Mouse (Mus musculus): ENCODE data around the gene AI182371.
A peak's percentile ranks its signal among the peaks of the same experiment; 100 is the strongest.

AI182371 gene

DNA sequence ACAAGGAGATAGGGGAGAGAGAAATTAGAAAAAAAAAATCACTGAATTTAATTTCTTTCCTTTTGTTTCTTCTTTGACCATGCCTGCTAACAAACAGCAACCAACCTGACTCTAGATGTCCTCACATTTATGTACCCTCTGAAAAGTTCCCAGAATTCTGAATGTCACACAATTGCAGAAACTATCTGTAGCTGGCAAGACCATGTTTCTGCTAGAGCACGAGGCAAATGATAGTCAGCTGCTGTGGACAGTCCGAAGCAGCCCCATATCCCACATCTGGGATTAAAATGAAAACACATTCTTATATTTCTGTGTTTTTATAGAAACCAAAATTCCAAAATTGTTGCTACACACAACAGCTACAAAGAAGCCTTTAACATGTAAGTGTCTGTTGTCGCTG, at the start of gene AI182371:
AI182371 (minus strand) TSS at position 101 of the 400 bp plus-strand sequence.
- no peak for DNase-seq (ENCODE audit: low spot score)

DNA sequence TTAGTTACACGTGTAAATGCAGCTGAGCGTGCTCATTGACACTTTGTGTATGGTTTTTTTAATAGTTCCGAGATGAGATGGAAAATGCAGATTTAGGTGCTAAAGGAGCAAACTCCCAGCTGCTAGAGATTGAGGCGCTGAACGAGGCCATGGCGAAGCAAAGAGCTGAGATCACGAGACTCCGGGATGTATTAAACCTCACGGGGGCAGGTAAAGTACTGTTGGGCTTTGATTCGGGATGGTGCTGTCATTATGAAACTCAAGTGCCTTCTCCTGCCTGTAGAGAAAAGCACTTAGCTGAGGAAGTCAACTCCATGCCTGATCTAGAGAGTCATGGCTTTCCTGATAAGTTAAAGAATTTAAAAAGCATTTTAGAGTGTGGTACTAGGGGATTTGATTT, 47.5 kb upstream of the AI182371 start:
- DNase-seq (ENCODE audit: low spot score), result no peak

DNA sequence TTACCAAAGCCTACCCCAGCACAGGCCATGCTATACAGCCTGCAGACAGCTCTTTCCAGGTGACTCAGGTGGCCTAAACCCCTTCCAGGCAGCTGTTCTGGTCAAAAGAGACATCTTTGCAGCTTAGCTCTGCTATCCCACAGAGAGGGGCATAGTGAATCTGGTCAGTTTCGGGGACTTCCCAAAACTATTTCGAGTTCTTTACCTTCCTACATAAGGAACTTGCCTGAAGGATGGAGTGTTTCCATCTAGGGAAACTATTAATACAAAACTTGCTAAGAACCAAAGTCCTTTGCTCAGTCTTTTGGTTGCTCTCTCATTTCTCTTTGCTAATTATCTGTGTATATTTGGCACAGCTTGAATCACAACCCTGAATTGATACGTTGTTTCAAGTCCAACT, 40.3 kb upstream of the AI182371 start:
- DNase-seq (ENCODE audit: low spot score), result no peak

DNA sequence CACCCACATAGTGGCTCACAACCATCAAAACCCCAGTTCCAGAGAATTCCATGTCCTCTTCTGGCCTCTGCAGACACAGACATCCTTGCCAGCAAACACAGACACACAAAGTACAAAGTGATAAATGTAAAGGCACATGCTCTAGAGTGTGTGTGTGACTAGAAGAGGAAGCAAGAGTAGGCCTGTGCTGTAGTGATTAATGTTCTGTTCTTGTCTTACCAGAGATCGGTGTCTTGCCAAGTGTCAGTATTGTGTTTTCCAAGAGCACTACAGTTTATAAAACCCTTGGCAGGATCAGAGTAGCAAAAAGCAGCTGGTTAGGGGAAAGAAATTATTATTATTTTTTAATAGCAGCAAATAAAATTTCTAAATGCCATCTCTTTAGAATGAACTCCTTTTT, 37.2 kb upstream of the AI182371 start:
- peak; percentile 65 for DNase-seq (ENCODE audit: low spot score)

DNA sequence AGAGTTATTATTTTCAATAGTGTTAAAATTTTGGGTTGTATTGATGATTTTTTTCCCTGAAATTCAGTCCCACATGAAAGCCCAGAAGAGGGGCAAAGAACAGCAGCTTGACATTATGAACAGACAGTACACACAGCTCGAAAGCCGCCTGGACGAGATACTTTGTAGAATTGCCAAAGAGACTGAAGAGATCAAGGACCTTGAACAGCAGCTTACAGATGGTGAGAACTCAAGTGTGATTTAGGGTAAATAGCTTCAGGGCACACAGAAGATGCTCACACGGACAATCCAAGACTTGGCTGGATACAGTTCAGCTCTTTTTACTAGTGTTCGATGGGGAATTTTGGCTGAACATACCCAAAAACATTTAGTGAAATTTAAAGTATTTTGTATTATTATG, 32.5 kb upstream of the AI182371 start:
- no peak for DNase-seq (ENCODE audit: low spot score)

DNA sequence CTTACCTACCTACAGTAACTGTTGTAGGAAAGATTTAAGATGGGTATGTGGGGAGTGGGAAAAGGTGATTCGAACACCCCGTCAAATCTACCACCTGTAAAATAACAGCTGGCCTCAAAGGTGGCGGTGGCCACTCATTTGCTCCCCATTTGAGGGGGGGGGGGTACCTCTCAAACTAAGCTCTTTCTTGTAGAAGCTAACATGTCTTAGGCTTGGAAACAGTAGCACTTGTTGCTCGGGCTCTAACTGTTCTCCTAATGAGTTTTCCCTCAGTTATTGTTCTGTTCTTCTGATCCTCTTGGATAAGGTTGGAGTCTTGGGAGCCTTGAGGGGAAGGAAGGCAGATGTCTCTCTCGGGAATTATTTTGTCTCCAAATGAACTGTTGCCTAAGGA, 31.3 kb upstream of the AI182371 start:
- peak; percentile 20 for DNase-seq (ENCODE audit: low spot score)

DNA sequence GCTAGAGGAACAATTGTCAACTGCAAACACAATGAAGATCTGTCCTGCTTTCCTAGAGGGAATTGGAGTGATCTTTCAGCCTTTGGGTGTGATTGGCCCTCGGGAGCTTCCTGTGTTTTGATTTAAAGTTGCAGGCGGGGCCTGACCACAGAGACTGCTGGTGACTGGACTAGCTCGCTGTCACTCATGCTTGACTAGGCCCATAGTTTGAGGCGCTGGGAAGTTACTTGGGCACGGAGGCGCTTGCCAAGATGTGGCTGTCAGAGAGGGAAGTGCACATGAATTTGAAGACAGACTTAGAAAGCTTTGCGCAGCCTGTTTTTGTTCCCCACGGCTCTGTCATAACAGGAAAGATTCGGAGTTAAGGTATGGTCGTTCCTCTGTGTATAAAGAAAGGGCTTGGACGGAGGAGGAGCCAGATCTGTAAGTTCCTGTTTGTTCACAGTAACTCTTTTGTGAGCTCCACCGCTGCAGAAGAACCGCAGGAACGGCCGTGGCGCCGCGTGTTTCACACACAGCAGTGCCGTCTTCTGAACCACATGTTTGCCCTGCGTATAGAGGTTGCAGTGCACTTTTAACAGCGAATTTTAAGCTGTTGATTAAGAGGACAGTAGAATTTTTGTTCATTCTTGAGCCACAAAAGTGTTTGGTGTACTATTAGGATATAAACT, 30.8 kb upstream of the AI182371 start:
- DNase-seq (ENCODE audit: low spot score), result peak; percentile 99

DNA sequence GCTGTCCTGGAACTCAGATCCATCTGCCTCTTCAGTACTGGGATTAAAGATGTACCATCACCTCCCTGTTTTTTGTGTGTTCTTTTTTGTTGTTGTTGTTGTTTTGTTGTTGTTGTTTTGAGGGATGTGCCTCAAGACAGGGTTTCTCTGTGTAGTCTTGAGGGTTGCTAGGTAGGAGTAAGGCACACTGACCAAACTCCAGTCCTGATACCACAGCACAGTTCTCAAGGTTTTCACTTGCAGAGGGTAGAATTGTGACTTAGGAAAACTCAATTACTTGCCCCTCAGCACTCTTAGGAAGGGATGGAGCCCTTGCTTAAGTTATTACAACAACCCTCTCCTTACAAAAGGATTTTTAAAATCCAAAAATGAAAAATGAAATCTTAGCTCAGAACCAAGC, 30.1 kb upstream of the AI182371 start:
- DNase-seq (ENCODE audit: low spot score), result no peak

DNA sequence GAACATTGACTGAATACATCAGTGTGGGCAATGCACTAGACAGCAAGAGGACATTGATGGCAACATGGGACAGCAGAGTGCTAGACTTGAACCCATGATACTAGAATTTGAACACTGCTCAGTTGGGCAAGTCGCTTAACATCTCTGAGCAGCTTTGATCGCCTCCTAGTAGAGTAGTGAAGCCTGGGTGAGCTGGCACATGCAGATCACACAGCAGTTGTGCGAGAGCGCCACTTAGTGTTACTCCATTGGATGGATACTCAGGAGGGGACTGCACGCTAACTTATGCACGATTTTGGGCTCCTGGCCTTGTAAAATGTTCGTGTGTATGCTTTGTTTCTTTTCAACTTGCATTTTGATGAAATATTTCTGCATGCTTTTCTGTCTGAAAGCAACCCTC, 23.4 kb upstream of the AI182371 start:
- no peak for DNase-seq (ENCODE audit: low spot score)

DNA sequence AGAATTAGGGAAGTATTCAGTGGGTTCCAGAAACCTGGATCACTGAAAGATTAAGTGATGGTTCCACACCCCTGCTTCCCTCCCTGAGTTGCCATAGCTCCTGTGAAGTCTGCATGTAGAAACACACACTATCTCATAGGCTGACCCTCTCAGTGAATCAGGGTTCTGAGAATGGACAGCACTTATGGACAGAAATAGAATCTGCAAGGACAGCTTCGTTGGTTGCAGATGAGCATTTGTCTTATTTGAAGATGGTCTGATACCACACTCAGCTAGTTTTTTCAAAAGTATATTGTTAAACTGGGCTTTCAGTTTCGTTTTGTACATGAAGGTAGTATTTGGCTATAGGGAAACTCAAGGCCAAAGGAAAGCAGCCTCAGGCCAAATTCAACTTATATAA, 9.2 kb upstream of the AI182371 start:
- no peak for DNase-seq (ENCODE audit: low spot score)

DNA sequence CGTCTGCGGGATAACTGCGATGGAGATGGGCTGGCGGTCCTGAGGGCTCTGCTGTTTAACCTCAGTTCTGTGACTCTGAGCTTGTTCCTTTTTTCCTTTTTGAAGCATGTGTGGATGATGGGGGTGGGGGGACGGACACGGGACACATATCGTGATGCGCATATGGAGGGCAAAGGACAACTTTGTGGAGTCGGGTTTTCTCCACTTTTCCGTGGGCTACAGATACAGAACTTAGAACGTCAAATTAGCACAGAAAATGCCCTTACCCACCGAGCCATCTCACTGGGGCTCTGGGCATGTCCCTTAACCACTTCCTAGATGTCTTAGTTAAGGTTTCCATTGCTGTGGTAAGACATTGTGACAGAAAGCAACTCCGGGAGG, 8.6 kb upstream of the AI182371 start:
- no peak for DNase-seq (ENCODE audit: low spot score)

DNA sequence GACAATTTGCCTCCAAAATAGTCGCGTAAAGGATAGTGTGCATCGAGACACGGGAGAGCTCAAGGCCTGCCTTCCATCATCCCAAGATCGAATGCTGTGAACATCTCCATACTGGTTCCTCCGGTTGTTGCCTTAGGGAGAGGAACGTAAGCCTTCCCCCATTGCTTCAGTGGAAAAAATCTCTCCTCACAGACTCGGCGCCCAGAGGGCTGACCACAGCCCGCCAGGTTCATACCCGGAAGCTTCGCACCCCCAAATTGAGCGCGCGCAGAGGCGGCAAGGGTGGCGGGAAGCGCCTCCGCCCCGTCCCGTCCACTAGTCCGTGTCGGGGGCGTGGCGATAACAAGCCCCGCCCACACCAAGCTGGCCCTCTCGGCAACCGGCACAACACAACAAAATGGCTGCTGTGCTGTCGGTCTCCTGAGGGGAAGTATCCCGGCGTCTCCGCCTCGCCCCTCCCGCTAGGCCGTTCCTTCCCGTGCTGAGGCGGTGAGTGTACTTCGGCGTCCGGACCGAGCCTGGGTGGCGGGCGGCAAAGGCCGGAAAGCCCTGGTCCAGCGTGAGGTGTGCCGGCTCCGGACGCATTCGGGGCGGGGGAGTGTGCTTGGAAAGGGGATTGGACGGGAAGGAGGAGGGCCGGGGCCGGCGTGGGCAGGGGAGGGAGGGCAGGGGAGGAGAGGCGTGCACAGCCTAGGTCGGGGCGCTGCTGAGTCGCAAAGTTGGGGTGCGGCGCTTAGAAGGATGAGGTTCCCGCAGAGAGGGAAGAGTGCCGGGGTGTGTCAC, 8.0 kb upstream of the AI182371 start, which contains the start of gene Cntrl:
Cntrl (plus strand) TSS at position 352 of the 783 bp plus-strand sequence.
- DNase-seq (ENCODE audit: low spot score), result peak; percentile 89

DNA sequence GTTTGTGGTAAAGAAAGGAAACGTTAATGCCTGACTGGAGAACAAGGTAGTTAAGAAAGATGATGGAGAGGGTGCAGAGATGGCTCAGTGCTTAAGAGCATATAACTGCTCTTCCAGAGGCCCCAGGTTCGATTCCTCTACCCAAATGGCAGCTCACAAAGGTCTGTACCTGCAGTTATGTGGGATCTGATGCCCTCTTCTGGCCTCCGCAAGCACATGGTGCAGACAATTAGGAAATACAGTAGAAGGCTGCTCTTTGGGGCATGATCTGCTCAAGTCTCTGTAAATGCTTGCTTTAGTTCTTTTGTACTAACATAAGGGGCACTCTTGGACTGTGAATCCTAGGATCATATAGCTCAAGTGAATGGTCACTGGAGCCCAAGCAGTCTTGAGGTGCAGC, 7.4 kb upstream of the AI182371 start:
- peak; percentile 78 for DNase-seq (ENCODE audit: low spot score)

DNA sequence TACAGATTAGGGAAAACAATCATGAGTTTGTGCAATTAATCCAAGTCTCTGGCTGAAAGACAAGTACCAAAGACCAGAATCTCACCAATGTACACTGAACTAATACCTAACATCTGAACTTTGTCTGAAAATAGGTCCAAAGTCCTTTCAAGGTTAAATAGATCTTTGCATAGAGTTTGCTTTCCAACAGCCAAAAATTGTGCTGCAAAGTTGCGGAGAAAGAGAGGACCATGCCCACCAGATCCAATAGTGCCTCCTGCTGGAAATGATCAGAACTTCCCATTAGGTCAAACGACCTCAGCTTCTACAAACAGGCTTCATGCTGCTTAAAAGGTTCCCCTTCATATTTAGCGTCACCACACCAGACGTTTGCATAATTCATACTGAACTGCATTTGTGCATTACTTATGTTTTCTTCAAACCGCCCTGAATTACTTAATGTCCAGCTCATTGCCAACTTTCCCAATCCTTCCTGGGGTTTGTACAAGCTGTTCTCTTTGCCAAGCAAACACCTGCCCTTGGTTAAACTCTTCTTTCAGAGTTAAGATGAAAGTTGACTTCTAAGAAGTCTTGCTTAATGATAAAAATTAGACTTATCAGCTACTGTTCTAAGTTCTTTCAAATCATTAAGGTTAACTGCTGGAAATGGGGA, 6.8 kb upstream of the AI182371 start:
- peak; percentile 60 for DNase-seq (ENCODE audit: low spot score)

DNA sequence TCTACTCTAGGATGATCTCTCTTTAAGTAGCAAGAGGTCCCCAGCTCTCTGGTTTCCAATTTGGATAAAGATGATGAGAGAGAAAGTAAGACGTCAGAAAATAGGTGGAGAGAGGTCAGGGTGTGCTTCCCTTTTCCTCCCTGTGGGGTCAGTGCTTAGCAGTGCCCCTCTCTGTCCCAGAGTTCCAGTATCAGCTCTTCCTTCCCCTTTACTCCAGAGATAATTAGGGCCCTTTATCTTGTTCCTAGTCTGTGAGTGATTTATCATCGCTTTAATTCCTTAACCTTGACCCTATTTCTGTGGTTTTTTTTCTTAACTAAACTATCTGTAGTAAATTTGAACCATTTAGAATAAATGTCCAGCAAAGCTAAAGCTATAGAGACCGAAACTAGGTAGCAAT, 3.5 kb upstream of the AI182371 start:
- no peak for DNase-seq (ENCODE audit: low spot score)

DNA sequence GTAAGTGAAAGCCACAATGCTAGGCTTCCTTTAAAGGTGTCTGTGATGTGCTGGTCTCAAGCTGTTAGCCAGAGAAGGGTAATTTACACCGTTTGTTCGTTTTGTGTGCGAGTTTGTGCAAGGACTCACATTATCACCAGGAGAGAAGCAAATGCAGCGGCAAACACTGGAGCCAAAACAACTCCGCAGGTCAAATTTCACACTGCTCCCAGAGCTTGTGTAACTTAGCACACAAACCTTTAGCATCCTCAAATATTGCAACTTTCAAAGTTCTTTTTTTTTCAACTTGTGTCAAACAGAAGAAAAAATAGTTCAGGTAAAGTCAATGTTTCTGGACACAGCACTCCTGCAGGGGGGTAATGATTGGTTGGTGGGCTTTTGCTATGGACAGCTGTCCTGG, 2.2 kb upstream of the AI182371 start:
- no peak for DNase-seq (ENCODE audit: low spot score)

DNA sequence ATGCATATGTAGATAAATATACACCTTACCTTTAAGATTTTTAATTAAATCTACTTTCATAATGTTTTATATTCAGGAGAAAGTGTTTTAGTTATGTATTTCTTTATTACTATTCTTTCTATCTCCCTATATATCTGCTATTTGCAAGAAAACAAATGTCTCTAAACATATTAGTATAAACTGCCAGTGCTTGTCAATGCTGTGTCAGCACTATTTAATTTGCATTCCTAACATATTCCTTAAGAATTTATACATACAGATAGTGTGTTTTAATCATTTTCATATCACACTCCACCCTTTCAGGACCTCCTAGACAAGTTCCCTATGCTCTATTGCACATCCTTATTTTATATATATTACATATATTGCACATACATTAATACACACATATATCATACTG, 1.4 kb upstream of the AI182371 start:
- no peak for DNase-seq (ENCODE audit: low spot score)

DNA sequence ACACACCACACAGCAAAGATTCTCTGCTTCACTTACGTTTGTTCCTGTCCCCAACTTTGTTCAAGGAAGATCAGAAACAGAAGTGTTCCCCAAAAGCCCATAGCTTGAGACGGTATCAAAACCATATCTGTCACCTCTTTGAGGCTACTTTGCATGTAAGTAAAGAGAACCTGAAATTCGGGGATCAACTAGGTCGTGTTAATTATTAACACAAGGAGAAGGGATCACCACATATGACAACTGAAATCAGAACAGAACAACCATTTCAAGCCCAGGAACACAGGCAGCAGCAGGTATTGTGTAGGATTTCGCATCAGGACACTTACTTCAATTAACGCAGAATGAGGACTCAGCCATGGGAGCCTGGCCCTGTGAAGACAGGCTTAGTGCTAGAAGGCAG, 814 bp downstream of the AI182371 start:
- no peak for DNase-seq (ENCODE audit: low spot score)

DNA sequence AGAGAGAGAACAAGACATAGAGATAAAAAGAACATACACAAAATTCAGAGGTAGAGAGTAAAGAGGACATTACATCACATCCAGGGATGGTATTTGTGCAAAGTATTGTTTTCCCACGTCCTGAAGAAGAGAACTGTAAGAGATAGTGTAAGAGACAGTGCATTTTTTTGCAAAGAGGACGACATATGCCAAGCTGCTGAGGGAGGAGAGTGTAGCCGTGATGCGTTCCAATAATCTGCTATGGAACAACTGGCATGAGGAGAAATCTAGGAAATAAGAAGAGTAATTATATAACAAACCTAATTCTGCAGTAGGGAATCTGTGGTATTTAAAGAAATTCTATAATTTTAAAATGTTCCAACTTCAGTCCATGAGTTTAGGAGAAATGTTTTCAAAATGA, 13.9 kb downstream of the AI182371 start:
- no peak for DNase-seq (ENCODE audit: low spot score)

DNA sequence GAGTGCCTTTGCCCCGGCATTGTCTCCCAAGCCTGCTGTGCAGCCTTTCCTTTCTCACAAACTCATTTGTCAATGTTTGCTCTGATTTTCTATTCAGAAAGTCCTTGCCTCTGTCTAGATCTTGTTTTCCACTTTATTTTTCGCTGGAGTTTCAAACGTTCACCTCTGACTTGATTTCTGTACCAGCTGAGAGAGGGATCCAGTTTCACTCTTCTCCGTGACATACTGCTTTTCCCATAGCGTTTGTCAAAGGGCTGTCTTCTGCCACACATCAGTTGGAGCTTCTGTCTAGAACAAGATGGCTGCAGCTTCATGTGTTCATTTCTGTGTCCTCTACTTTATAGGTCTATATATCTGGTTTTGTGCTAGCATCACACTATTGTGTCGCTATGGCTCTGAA, 22.2 kb downstream of the AI182371 start:
- DNase-seq (ENCODE audit: low spot score), result peak; percentile 71

DNA sequence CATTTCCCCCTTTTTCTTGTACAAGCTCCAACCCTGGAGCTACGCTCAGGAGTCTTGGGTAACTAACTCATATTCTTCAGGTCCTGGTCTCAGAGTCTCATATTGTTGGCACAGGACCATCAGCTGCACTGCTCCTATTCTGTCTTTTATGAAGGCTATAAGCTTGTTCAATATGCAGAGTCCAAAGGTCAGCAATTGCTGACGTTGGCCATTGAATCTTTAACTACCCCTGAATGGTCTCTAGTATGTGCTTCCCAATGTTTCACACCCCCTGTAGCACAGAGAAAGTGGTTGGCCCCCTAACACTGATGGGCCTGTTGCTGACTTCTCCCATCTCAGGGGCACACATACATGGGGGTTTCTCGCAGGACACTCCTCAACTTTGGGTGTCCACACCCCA, 27.0 kb downstream of the AI182371 start:
- no peak for DNase-seq (ENCODE audit: low spot score)

DNA sequence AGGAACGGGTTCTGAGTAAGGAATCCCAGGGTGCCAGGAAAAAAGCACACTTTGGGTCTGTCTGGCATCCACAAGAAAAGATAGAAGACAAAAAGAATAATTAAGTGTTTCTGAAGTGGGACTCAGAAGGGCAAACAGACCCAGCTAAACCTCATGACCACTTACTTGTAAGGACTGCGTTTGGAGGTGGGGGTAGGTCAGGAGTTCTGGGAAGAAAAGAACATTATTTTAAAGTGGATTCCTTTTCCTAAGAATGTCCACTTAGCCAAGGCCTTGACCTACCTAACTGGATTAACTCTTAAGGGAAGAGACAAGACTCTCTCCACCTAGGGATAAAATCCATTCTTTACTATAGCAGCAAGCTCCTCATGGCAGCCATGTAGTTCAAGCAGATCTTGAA, 28.8 kb downstream of the AI182371 start:
- DNase-seq (ENCODE audit: low spot score), result no peak

DNA sequence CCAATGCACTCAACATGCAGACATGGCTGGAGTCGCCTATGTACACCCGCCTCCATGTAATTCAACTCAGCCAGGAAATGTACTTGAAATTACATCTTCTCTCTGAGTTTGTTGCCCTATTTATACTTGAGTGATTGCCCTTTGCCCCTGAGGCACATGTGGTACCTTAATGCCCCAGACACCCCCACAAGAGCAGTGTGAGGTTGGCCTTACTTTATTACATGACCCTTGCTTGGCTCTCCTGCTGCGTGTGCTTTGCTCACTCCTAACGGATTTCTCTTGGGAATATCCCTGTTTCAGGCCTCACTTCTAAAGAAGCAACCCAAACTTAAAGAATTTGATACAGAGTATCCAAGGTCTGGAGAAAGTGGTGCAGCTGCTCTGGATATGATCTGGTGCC, 31.1 kb downstream of the AI182371 start:
- no peak for DNase-seq (ENCODE audit: low spot score)
